Mouse (Mus musculus) MEL (cell line): ENCODE measurements around the gene Pak6. TPM values are rescaled to one million over a fixed set of nuclear protein-coding genes. Genes with fewer than 3 reads are reported as not detected.
A peak's percentile ranks its signal among the peaks of the same experiment; 100 is the strongest.

ENCODE experiments used
- DNase-seq: peaks from one replicate; pipeline ENCODE4 v3.0.0; 2011; ENCODE audit warnings: low read depth, low spot score
- H3K27ac ChIP-seq: 2 replicates; pipeline ENCODE4 v1.5.1; 2012; ENCODE audit warnings: low read depth, mild to moderate bottlenecking, control low read depth, low read length, moderate library complexity; ENCODE audit not compliant: control insufficient read depth
- H3K27me3 ChIP-seq, 2 experiments: fragments of 150-350 bp in 1 of 2; sonication (generic) in 1 of 2; 2 replicates each; pipeline ENCODE4 v1.6.1; 2012; ENCODE audit warnings: low read length in 2 of 2, mild to moderate bottlenecking in 2 of 2, improper control_type of control experiment in 1 of 2, moderate library complexity in 1 of 2; ENCODE audit not compliant: insufficient read depth in 2 of 2, control insufficient read depth in 1 of 2
- H3K36me3 ChIP-seq, 2 experiments: 2 replicates each; pipeline ENCODE4 v1.6.1; 2012 to 2014; ENCODE audit warnings: low read length in 2 of 2, improper control_type of control experiment in 1 of 2, inconsistent platforms in 1 of 2, mild to moderate bottlenecking in 1 of 2; ENCODE audit not compliant: insufficient read depth in 2 of 2, control insufficient read depth in 1 of 2
- H3K4me1 ChIP-seq, 2 experiments: fragments of 150-350 bp in 1 of 2; sonication (generic) in 1 of 2; 2 replicates each; pipeline ENCODE4 v1.6.1; 2012; ENCODE audit warnings: low read length in 2 of 2, improper control_type of control experiment in 1 of 2, mild to moderate bottlenecking in 1 of 2; ENCODE audit not compliant: insufficient read depth in 2 of 2, control insufficient read depth in 1 of 2
- H3K4me3 ChIP-seq, 2 experiments: fragments of 150-350 bp in 1 of 2; sonication (generic) in 1 of 2; 2 replicates each; pipeline ENCODE4 v1.5.1; 2012; ENCODE audit warnings: low read depth in 2 of 2, low read length in 2 of 2, mild to moderate bottlenecking in 2 of 2, moderate library complexity in 2 of 2, control low read depth in 1 of 2, improper control_type of control experiment in 1 of 2; ENCODE audit not compliant: control insufficient read depth in 1 of 2, insufficient read depth in 1 of 2
- H3K79me2 ChIP-seq: 2 replicates; pipeline ENCODE4 v1.6.1; 2012; ENCODE audit warnings: mild to moderate bottlenecking, low read length, moderate library complexity; ENCODE audit not compliant: control insufficient read depth, poor library complexity, insufficient read depth
- H3K9ac ChIP-seq: 2 replicates; pipeline ENCODE4 v1.6.1; 2012; ENCODE audit warnings: low read depth, mild to moderate bottlenecking, control low read depth, low read length, moderate library complexity; ENCODE audit not compliant: control insufficient read depth, poor library complexity, severe bottlenecking
- H3K9me3 ChIP-seq: fragments of 150-350 bp; sonication (generic); replicated peaks from 2 replicates; pipeline ENCODE4 v1.6.1; 2012; ENCODE audit warnings: mild to moderate bottlenecking, low read length, improper control_type of control experiment, moderate library complexity; ENCODE audit not compliant: insufficient read depth
- BHLHE40 ChIP-seq: IDR thresholded peaks from 2 replicates; pipeline ENCODE4 v1.6.1; 2012; ENCODE audit warnings: low read depth, mild to moderate bottlenecking, inconsistent platforms, low read length, improper control_type of control experiment, borderline replicate concordance
- CHD1 ChIP-seq: IDR thresholded peaks from 2 replicates; pipeline ENCODE4 v1.6.1; 2012; ENCODE audit warnings: low read depth, mild to moderate bottlenecking, inconsistent platforms, low read length, improper control_type of control experiment
- CHD2 ChIP-seq: IDR thresholded peaks from 2 replicates; pipeline ENCODE4 v1.6.1; 2011; ENCODE audit warnings: low read length, improper control_type of control experiment
- CTCF ChIP-seq, 3 experiments: IDR thresholded peaks in 2 of 3; conservative IDR thresholded peaks in 1 of 3; 2 replicates each; pipeline ENCODE4 v1.5.1; 2011 to 2012; ENCODE audit warnings: low read length in 3 of 3, low read depth in 2 of 3, mild to moderate bottlenecking in 2 of 3, improper control_type of control experiment in 1 of 3, inconsistent platforms in 1 of 3, mixed read lengths in 1 of 3, moderate library complexity in 1 of 3; ENCODE audit not compliant: control insufficient read depth in 1 of 3, insufficient read depth in 1 of 3, poor library complexity in 1 of 3, severe bottlenecking in 1 of 3
- E2F4 ChIP-seq: IDR thresholded peaks from 2 replicates; pipeline ENCODE4 v1.6.1; 2011; ENCODE audit warnings: low read depth, low read length, improper control_type of control experiment, borderline replicate concordance
- ELF1 ChIP-seq: IDR thresholded peaks from 2 replicates; pipeline ENCODE4 v1.6.1; 2014; ENCODE audit warnings: low read depth, mild to moderate bottlenecking, inconsistent platforms, low read length, improper control_type of control experiment, moderate library complexity
- EP300 ChIP-seq, 2 experiments: IDR thresholded peaks; 2 replicates each; pipeline ENCODE4 v1.6.1; 2011; ENCODE audit warnings: improper control_type of control experiment in 2 of 2, low read length in 2 of 2, low read depth in 1 of 2, mild to moderate bottlenecking in 1 of 2
- ETS1 ChIP-seq: IDR thresholded peaks from 2 replicates; pipeline ENCODE4 v1.6.1; 2012; ENCODE audit warnings: low read depth, mild to moderate bottlenecking, inconsistent platforms, low read length, improper control_type of control experiment, moderate library complexity
- JUND ChIP-seq: IDR thresholded peaks from 2 replicates; pipeline ENCODE4 v1.6.1; 2011; ENCODE audit warnings: low read depth, mild to moderate bottlenecking, improper control_type of control experiment, low read length
- KAT2A ChIP-seq: conservative IDR thresholded peaks from 2 replicates; pipeline ENCODE4 v1.6.1; 2012; ENCODE audit warnings: low read depth, low read length, improper control_type of control experiment, inconsistent platforms
- MAX ChIP-seq: IDR thresholded peaks from 2 replicates; pipeline ENCODE4 v1.6.1; 2011; ENCODE audit warnings: low read length, improper control_type of control experiment
- MAZ ChIP-seq: IDR thresholded peaks from 2 replicates; pipeline ENCODE4 v1.6.1; 2012; ENCODE audit warnings: low read depth, mild to moderate bottlenecking, inconsistent platforms, low read length, improper control_type of control experiment
- MEF2A ChIP-seq: IDR thresholded peaks from 2 replicates; pipeline ENCODE4 v1.6.1; 2014; ENCODE audit warnings: low read depth, mild to moderate bottlenecking, inconsistent platforms, low read length, improper control_type of control experiment; ENCODE audit not compliant: poor library complexity, insufficient replicate concordance, severe bottlenecking; ENCODE audit errors: extremely low read depth
- MXI1 ChIP-seq: IDR thresholded peaks from 2 replicates; pipeline ENCODE4 v1.6.1; 2011; ENCODE audit warnings: mild to moderate bottlenecking, low read depth, low read length, improper control_type of control experiment
- MYC ChIP-seq: IDR thresholded peaks from 2 replicates; pipeline ENCODE4 v1.6.1; 2011; ENCODE audit warnings: low read depth, mild to moderate bottlenecking, low read length, improper control_type of control experiment, moderate library complexity
- RAD21 ChIP-seq: IDR thresholded peaks from 2 replicates; pipeline ENCODE4 v1.6.1; 2011; ENCODE audit warnings: mild to moderate bottlenecking, low read depth, low read length, improper control_type of control experiment
- RCOR1 ChIP-seq: IDR thresholded peaks from 2 replicates; pipeline ENCODE4 v1.6.1; 2012; ENCODE audit warnings: low read depth, mild to moderate bottlenecking, inconsistent platforms, low read length, improper control_type of control experiment
- SIN3A ChIP-seq: IDR thresholded peaks from 2 replicates; pipeline ENCODE4 v1.6.1; 2012; ENCODE audit warnings: low read length, improper control_type of control experiment, inconsistent platforms
- SMC3 ChIP-seq: IDR thresholded peaks from 2 replicates; pipeline ENCODE4 v1.6.1; 2011; ENCODE audit warnings: low read depth, low read length, improper control_type of control experiment
- USF1 ChIP-seq: IDR thresholded peaks from 2 replicates; pipeline ENCODE4 v1.6.1; 2014; ENCODE audit warnings: low read depth, mild to moderate bottlenecking, inconsistent platforms, low read length, improper control_type of control experiment, moderate library complexity
- ZC3H11A ChIP-seq: IDR thresholded peaks from 2 replicates; pipeline ENCODE4 v1.6.1; 2012; ENCODE audit warnings: low read depth, mild to moderate bottlenecking, inconsistent platforms, low read length, improper control_type of control experiment
- ZKSCAN1 ChIP-seq: IDR thresholded peaks from 2 replicates; pipeline ENCODE4 v1.6.1; 2012; ENCODE audit warnings: low read depth, mild to moderate bottlenecking, inconsistent platforms, low read length, improper control_type of control experiment, moderate library complexity
- polyA plus RNA-seq, 2 experiments: library from polyadenylated mRNA; stranded (reverse) in 1 of 2; unstranded in 1 of 2; fragments of >175 nt in 1 of 2; fragments of >200 nt in 1 of 2; gene quantifications; 2 replicates each; pipeline versions ENCODE4 v1.2.1 to v1.2.4; 2012; ENCODE audit warnings: low replicate concordance in 2 of 2, low read depth in 1 of 2; ENCODE audit not compliant: insufficient read length in 2 of 2, insufficient read depth in 1 of 2, missing spikeins in 1 of 2
- total RNA-seq: library from RNA; depleted of rRNA; stranded (reverse); fragments of 300-350 nt; gene quantifications from 2 replicates; pipeline ENCODE4 v1.2.3, GENCODE M21; 2012

Pak6 gene
- total and polyA plus RNA-seq, 3 experiments, result 25.4 to 25.9 TPM; not detected in 1

DNA sequence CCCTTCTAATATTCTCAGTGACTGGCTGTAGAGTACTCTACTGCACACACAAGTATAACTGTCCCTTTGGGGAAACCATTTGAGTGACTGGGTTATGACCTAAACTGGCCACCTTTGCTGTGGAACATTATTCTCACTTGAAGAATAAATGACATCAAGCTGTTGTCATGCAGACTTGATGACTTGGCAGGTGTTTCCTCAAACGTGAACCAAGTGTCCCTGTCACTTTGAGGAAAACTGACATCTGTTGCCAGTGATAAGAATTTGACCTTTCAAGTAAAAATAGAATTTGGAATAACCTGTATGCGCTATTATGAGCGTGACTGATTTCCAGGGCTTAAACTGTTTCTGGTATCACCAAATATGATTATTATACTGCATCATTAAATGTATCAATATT is 77.2 kb downstream of the Pak6 start:
- H3K9me3 ChIP-seq, result no peaks in the 10 kb centered on the region
- no peak overlapping the region for H3K27ac ChIP-seq
- no peaks in the 10 kb centered on the region; the same call in 1 of the 2 replicates for H3K79me2 ChIP-seq
- H3K4me3 ChIP-seq, result no peak overlapping the region
- peaks cover 4 to 12% of the 10 kb centered on the region in 2 experiments for H3K4me1 ChIP-seq
- H3K9ac ChIP-seq, result no peak overlapping the region
- no peak for DNase-seq
- H3K36me3 ChIP-seq, result peaks cover 0 to 5% of the 10 kb centered on the region in 2 experiments; a peak in 2 of 4 replicates
- TF ChIP-seq ELF1 (no peak), E2F4 (no peak), ETS1 (0 out of 2 replicates have a peak, but pooled peaks have one; percentile 25), ZKSCAN1 (no peak), MEF2A (0 out of 2 replicates have a peak, but pooled peaks have one; percentile 24), CTCF (IDR thresholded peaks at IDR 0.05 in 2 of 3, conservative IDR thresholded peaks at IDR 0.05 in 1 of 3; ENCODE audit: control insufficient read depth in 1 of 3, insufficient read depth in 1 of 3, low read depth in 2 of 3, low read length in 3 of 3, poor library complexity in 1 of 3, severe bottlenecking in 1 of 3) (no peak), MYC (no peak)
- H3K27me3 ChIP-seq, result no peaks in the 10 kb centered on the region

DNA sequence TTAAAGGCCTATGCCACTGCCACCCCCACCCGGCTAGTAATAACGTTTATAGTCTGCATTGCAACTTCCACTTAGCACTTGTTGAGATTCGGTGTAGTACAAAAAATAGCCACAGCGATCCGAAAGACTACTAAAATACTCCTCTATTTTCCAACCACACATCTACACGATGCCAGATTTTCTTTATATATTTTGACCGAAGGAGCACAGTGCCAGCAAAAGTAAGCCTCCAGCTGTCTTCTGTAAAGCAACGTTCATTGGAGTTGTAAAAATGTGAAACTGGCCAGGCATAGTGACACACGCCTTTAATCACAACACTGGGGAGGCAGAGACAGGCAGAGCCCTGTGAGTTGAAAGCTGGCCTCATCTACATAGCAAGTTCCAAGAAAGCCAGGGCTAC is 78.1 kb downstream of the Pak6 start:
- Histone ChIP-seq H3K9ac (no peak overlapping the region), H3K9me3 (no peaks in the 10 kb centered on the region), H3K4me1 (peaks cover 4 to 12% of the 10 kb centered on the region in 2 experiments), H3K27me3 (no peaks in the 10 kb centered on the region), H3K27ac (no peak overlapping the region), H3K79me2 (peaks cover 6% of the 10 kb centered on the region), H3K4me3 (no peak overlapping the region), H3K36me3 (peaks cover 0 to 5% of the 10 kb centered on the region in 2 experiments; a peak in 2 of 4 replicates)
- DNase-seq, result no peak
- no peak for TF ChIP-seq KAT2A
- TF ChIP-seq CHD1, result no peak
- no peak for TF ChIP-seq CHD2

DNA sequence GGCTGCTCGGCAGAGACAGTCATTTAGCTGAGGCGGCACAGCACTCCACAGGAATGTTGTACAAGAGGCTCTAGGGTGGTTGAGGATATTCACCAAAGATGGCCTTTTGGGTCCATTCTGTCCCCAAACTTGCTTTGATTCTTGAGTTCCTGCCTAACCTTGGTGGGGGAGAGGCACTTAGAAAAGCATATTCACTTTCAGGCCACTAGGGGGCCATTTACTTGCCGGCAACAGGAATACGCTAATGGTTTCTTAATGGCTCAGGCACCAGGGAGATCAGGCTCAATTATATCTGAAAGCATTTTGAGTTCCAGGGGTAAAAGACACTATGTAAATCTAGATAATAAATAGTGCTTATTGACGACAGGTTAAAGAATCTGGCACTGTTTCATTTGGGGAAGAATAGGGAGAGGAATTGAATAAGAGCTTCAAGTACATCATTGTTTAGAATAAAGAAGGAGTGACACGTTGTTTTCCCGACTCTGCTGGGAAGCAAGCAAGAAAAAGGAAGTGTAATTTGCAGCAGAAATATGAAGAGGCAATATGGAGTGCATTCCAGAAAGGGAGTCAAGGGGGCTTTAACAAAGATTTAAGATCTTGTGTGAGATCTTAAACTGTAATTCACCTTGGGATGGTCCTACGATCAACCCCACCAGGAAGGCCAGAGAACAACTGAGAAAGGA is 80.3 kb downstream of the Pak6 start:
- H3K9me3 ChIP-seq, result no peaks in the 10 kb centered on the region
- DNase-seq, result peak; percentile 85
- peaks cover under 1 to 15% of the 10 kb centered on the region in 2 experiments; a peak in 3 of 4 replicates for H3K36me3 ChIP-seq
- no peaks in the 10 kb centered on the region for H3K27me3 ChIP-seq
- H3K27ac ChIP-seq, result no peak overlapping the region
- peaks cover 4 to 16% of the 10 kb centered on the region in 2 experiments for H3K4me1 ChIP-seq
- peak overlapping the region in 1 of 2 experiments; percentile 41; a peak in 2 of 4 replicates for H3K4me3 ChIP-seq
- peaks cover 25% of the 10 kb centered on the region for H3K79me2 ChIP-seq
- H3K9ac ChIP-seq, result no peak overlapping the region
- TF ChIP-seq BHLHE40 (no peak), RAD21 (peak; percentile 58), SMC3 (peak; percentile 90), ZKSCAN1 (no peak), CHD2 (no peak), JUND (no peak), KAT2A (no peak), EP300 (IDR thresholded peaks at IDR 0.05; ENCODE audit: low read depth in 1 of 2, low read length in 2 of 2) (peak; percentile 4 to 5; a peak in 1 of 4 replicates), ELF1 (peak; percentile 57; the same call in 1 of the 2 replicates), ZC3H11A (peak; percentile 61), CTCF (IDR thresholded peaks at IDR 0.05 in 2 of 3, conservative IDR thresholded peaks at IDR 0.05 in 1 of 3; ENCODE audit: control insufficient read depth in 1 of 3, insufficient read depth in 1 of 3, low read depth in 2 of 3, low read length in 3 of 3, poor library complexity in 1 of 3, severe bottlenecking in 1 of 3) (peak; percentile 63 to 93 (median 82)), MYC (peak; percentile 65; the same call in 1 of the 2 replicates), MAZ (0 out of 2 replicates have a peak, but pooled peaks have one; percentile 64), MEF2A (no peak), SIN3A (peak; percentile 85), USF1 (0 out of 2 replicates have a peak, but pooled peaks have one; percentile 4), ETS1 (peak; percentile 14; the same call in 1 of the 2 replicates), MAX (peak; percentile 54), RCOR1 (no peak), E2F4 (no peak), MXI1 (peak; percentile 25; the same call in 1 of the 2 replicates)
